Mouse (Mus musculus) C2C12 (cell line): Measurements from ENCODE around the gene Lrrc4c.
A peak's percentile ranks its signal among the peaks of the same experiment; 100 is the strongest.

Source experiments
- CEBPB ChIP-seq: IDR thresholded peaks from one replicate; pipeline ENCODE4 v1.6.1; 2011; ENCODE audit warnings: low read depth, mild to moderate bottlenecking, control low read depth, moderate library complexity
- MAX ChIP-seq: IDR thresholded peaks from one replicate; pipeline ENCODE4 v1.6.1; 2011; ENCODE audit warnings: mild to moderate bottlenecking, control low read depth
- USF1 ChIP-seq: IDR thresholded peaks from one replicate; pipeline ENCODE4 v1.6.1; 2011; ENCODE audit warnings: low read depth, mild to moderate bottlenecking, control low read depth, moderate library complexity

- TF ChIP-seq CEBPB = peak; percentile 45
- TF ChIP-seq USF1 = no peak
- no peak for TF ChIP-seq MAX
Measured at GRCm38 (mm10) chr2:97037024-97037814, 719.2 kb downstream of the Lrrc4c start.
